Mouse (Mus musculus) embryonic facial prominence, embryonic 13.5 days (tissue): ENCODE measurements at regions not wholly inside any gene's neighbourhood (a gene's known extent, or its start where the extent isn't known, plus 50 kb on each side); places are given as distances from the start of the nearest gene placed in this dataset.

Experiments used
- ATAC-seq: fragments of 200-750 bp; cut with Nextera tagmentation; 2 replicates; pipeline ENCODE4 v1.8.0; 2017; ENCODE audit warnings: low read depth; ENCODE audit not compliant: insufficient number of reproducible peaks, insufficient read depth, low FRiP score, low TSS enrichment
- H3K27ac ChIP-seq: fragments of 300-500 bp; sonication (generic); 2 replicates; pipeline ENCODE4 v1.5.1; 2015; ENCODE audit warnings: moderate library complexity, mild to moderate bottlenecking, inconsistent platforms
- H3K27me3 ChIP-seq: fragments of 300-500 bp; sonication (generic); 2 replicates; pipeline ENCODE4 v1.6.1; 2015; ENCODE audit warnings: mild to moderate bottlenecking, inconsistent platforms
- H3K36me3 ChIP-seq: fragments of 300-500 bp; sonication (generic); 2 replicates; pipeline ENCODE4 v1.6.1; 2015; ENCODE audit warnings: mild to moderate bottlenecking, inconsistent platforms
- H3K4me1 ChIP-seq: fragments of 300-500 bp; sonication (generic); 2 replicates; pipeline ENCODE4 v1.6.1; 2015; ENCODE audit warnings: inconsistent platforms
- H3K4me2 ChIP-seq: fragments of 300-500 bp; sonication (generic); 2 replicates; pipeline ENCODE4 v1.6.1; 2015; ENCODE audit warnings: moderate library complexity, mild to moderate bottlenecking, inconsistent platforms
- H3K4me3 ChIP-seq: fragments of 300-500 bp; sonication (generic); 2 replicates; pipeline ENCODE4 v1.5.1; 2015; ENCODE audit warnings: mild to moderate bottlenecking, inconsistent platforms
- H3K9ac ChIP-seq: fragments of 300-500 bp; sonication (generic); 2 replicates; pipeline ENCODE4 v1.6.1; 2015; ENCODE audit warnings: mild to moderate bottlenecking, inconsistent platforms
- H3K9me3 ChIP-seq: fragments of 300-500 bp; sonication (generic); 2 replicates; pipeline ENCODE4 v1.6.1; 2016; ENCODE audit warnings: inconsistent platforms
- WGBS: fragments of 180-500 bp; shearing (Covaris S2); methylation state at CpG from one replicate; pipeline ENCODE4 v1.1.7; 2015; ENCODE audit warnings: mixed read lengths; 5-methylcytosine and 5-hydroxymethylcytosine counted together

GRCm38 (mm10) chr11:113076371-113076770 lies 294.3 kb downstream of the Sox9 start:
- Histone ChIP-seq H3K27me3 (no peaks in the 10 kb centered on the region), H3K36me3 (no peaks in the 10 kb centered on the region), H3K9ac (no peak overlapping the region), H3K9me3 (no peaks in the 10 kb centered on the region), H3K4me1 (0 out of 2 replicates have a peak, but pooled peaks cover under 1% of the 10 kb centered on the region), H3K27ac (no peak overlapping the region), H3K4me3 (no peak overlapping the region), H3K4me2 (no peak overlapping the region)
- ATAC-seq, result no peak
- WGBS, result 96% methylated on average over 4 of the region's 4 CpGs

GRCm38 (mm10) chr11:113080311-113080710 lies 298.3 kb downstream of the Sox9 start:
- Histone ChIP-seq H3K9ac (no peak overlapping the region), H3K9me3 (no peaks in the 10 kb centered on the region), H3K27me3 (no peaks in the 10 kb centered on the region), H3K4me3 (no peak overlapping the region), H3K27ac (no peak overlapping the region), H3K36me3 (no peaks in the 10 kb centered on the region), H3K4me1 (peaks cover 7% of the 10 kb centered on the region; the same call in 1 of the 2 replicates), H3K4me2 (no peak overlapping the region)
- no peak for ATAC-seq
- 94% methylated on average over 2 of the region's 2 CpGs for whole genome bisulfite sequencing

- no peak for ATAC-seq
- H3K27ac ChIP-seq, result no peak overlapping the region
- no peak overlapping the region for H3K4me3 ChIP-seq
- no peak overlapping the region for H3K4me2 ChIP-seq
- no peak overlapping the region for H3K9ac ChIP-seq
- WGBS, result 91% methylated on average over 6 of the region's 6 CpGs
- no peaks in the 10 kb centered on the region for H3K36me3 ChIP-seq
- H3K4me1 ChIP-seq, result peaks cover 18% of the 10 kb centered on the region
- no peaks in the 10 kb centered on the region for H3K27me3 ChIP-seq
- no peaks in the 10 kb centered on the region for H3K9me3 ChIP-seq
Observed at GRCm38 (mm10) chr11:113084442-113084841, 302.4 kb downstream of the Sox9 start.

- Histone ChIP-seq H3K27me3 (no peaks in the 10 kb centered on the region), H3K27ac (no peak overlapping the region), H3K4me1 (peaks cover 18% of the 10 kb centered on the region), H3K9me3 (no peaks in the 10 kb centered on the region), H3K4me2 (no peak overlapping the region), H3K36me3 (no peaks in the 10 kb centered on the region), H3K9ac (no peak overlapping the region), H3K4me3 (no peak overlapping the region)
- ATAC-seq, result no peak
- 85% methylated on average over 9 of the region's 9 CpGs for WGBS
Observed at GRCm38 (mm10) chr11:113085556-113085955, 303.5 kb downstream of the Sox9 start.

GRCm38 (mm10) chr11:113087084-113087483 lies 305.1 kb downstream of the Sox9 start:
- ATAC-seq, result no peak
- Histone ChIP-seq H3K27ac (0 out of 2 replicates have a peak overlapping the region, but pooled peaks have one; percentile 7), H3K4me2 (peak overlapping the region; percentile 31)

GRCm38 (mm10) chr11:113089637-113090351 lies 307.8 kb downstream of the Sox9 start:
- Histone ChIP-seq H3K4me2 (no peak overlapping the region), H3K9me3 (no peaks in the 10 kb centered on the region), H3K9ac (no peak overlapping the region), H3K4me3 (no peak overlapping the region), H3K27me3 (no peaks in the 10 kb centered on the region), H3K4me1 (peaks cover 23% of the 10 kb centered on the region), H3K36me3 (no peaks in the 10 kb centered on the region), H3K27ac (no peak overlapping the region)
- WGBS, result 85% methylated on average over 11 of the region's 11 CpGs
- ATAC-seq, result no peak

More at GRCm38 (mm10) chr11:113087084-113087483, 305.1 kb downstream of the Sox9 start:
- Histone ChIP-seq H3K4me1 (peaks cover 19% of the 10 kb centered on the region), H3K4me3 (peak overlapping the region; percentile 7; the same call in 1 of the 2 replicates), H3K9ac (no peak overlapping the region), H3K36me3 (no peaks in the 10 kb centered on the region), H3K27me3 (no peaks in the 10 kb centered on the region), H3K9me3 (no peaks in the 10 kb centered on the region)
- WGBS, result 40% methylated on average over 9 of the region's 9 CpGs

- Histone ChIP-seq H3K36me3 (no peaks in the 10 kb centered on the region), H3K4me1 (peaks cover 25% of the 10 kb centered on the region), H3K27ac (no peak overlapping the region), H3K27me3 (no peaks in the 10 kb centered on the region), H3K4me3 (no peak overlapping the region), H3K9me3 (no peaks in the 10 kb centered on the region), H3K4me2 (no peak overlapping the region), H3K9ac (no peak overlapping the region)
- 62% methylated on average over 8 of the region's 8 CpGs for WGBS
- ATAC-seq, result no peak
Observed at GRCm38 (mm10) chr11:113091901-113092568, 310.0 kb downstream of the Sox9 start.

GRCm38 (mm10) chr11:113093895-113094445 lies 311.9 kb downstream of the Sox9 start:
- Histone ChIP-seq H3K27ac (no peak overlapping the region), H3K36me3 (no peaks in the 10 kb centered on the region), H3K27me3 (no peaks in the 10 kb centered on the region), H3K4me2 (no peak overlapping the region), H3K4me3 (no peak overlapping the region), H3K9me3 (no peaks in the 10 kb centered on the region), H3K4me1 (peaks cover 20% of the 10 kb centered on the region), H3K9ac (no peak overlapping the region)
- 92% methylated on average over 13 of the region's 13 CpGs for WGBS
- no peak for ATAC-seq

- WGBS, result 72% methylated on average over 8 of the region's 8 CpGs
- no peak overlapping the region for H3K9ac ChIP-seq
- no peak overlapping the region for H3K27ac ChIP-seq
- no peak for ATAC-seq
- no peaks in the 10 kb centered on the region for H3K9me3 ChIP-seq
- no peaks in the 10 kb centered on the region for H3K36me3 ChIP-seq
- H3K4me3 ChIP-seq, result no peak overlapping the region
- no peaks in the 10 kb centered on the region for H3K27me3 ChIP-seq
- no peak overlapping the region for H3K4me2 ChIP-seq
- H3K4me1 ChIP-seq, result peaks cover 20% of the 10 kb centered on the region
Observed at GRCm38 (mm10) chr11:113095625-113096024, 313.6 kb downstream of the Sox9 start.

GRCm38 (mm10) chr11:113096209-113096608 lies 314.2 kb downstream of the Sox9 start:
- Histone ChIP-seq H3K4me1 (peaks cover 26% of the 10 kb centered on the region), H3K9me3 (no peaks in the 10 kb centered on the region), H3K36me3 (no peaks in the 10 kb centered on the region), H3K9ac (no peak overlapping the region), H3K27me3 (no peaks in the 10 kb centered on the region), H3K4me3 (no peak overlapping the region), H3K4me2 (no peak overlapping the region), H3K27ac (no peak overlapping the region)
- WGBS, result 52% methylated on average over 8 of the region's 8 CpGs
- ATAC-seq, result no peak

GRCm38 (mm10) chr11:113098360-113098759 lies 316.3 kb downstream of the Sox9 start:
- no peak overlapping the region for H3K4me3 ChIP-seq
- H3K4me2 ChIP-seq, result no peak overlapping the region
- no peaks in the 10 kb centered on the region for H3K36me3 ChIP-seq
- H3K4me1 ChIP-seq, result peaks cover 26% of the 10 kb centered on the region
- no peak for ATAC-seq
- H3K9me3 ChIP-seq, result no peaks in the 10 kb centered on the region
- no peak overlapping the region for H3K9ac ChIP-seq
- no peak overlapping the region for H3K27ac ChIP-seq
- no peaks in the 10 kb centered on the region for H3K27me3 ChIP-seq
- 92% methylated on average over 2 of the region's 2 CpGs for WGBS

GRCm38 (mm10) chr11:113100800-113101199 lies 318.8 kb downstream of the Sox9 start:
- Histone ChIP-seq H3K4me1 (peaks cover 34% of the 10 kb centered on the region), H3K4me3 (no peak overlapping the region), H3K27me3 (no peaks in the 10 kb centered on the region), H3K27ac (no peak overlapping the region), H3K4me2 (no peak overlapping the region), H3K36me3 (no peaks in the 10 kb centered on the region), H3K9ac (no peak overlapping the region), H3K9me3 (no peaks in the 10 kb centered on the region)
- 36% methylated on average over 9 of the region's 9 CpGs for WGBS
- ATAC-seq, result no peak
